Mouse (Mus musculus) layer of hippocampus, adult 11-12 months (tissue): ENCODE data around the gene Sox15.
A peak's percentile ranks its signal among the peaks of the same experiment; 100 is the strongest.

ENCODE experiments used
- DNase-seq: peaks from one replicate; pipeline ENCODE4 v3.0.0; 2022; ENCODE audit warnings: low spot score

Gene Sox15

GRCm38 (mm10) chr11:69635471-69635870 lies 19.6 kb upstream of the Sox15 start:
- DNase-seq = no peak

DNA sequence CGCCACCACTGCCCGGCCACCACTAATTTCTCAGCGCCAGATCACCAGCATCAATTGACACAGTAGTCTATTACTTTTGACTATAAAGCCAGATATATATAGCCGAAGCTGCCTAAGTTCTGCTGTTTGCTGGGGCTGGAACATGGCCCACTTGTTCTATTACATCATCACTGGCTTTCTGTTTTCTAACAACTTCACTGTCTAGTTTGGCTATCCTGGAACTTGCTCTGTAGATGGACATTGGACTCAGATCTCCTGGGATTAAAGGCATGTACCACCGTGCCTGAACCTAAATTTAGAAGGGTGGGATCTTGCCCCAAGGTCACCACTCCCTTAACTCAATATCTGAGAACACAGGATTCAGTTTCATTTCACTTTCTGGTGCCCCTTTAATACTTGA lies 9.3 kb upstream of the Sox15 start:
- DNase-seq = no peak

DNA sequence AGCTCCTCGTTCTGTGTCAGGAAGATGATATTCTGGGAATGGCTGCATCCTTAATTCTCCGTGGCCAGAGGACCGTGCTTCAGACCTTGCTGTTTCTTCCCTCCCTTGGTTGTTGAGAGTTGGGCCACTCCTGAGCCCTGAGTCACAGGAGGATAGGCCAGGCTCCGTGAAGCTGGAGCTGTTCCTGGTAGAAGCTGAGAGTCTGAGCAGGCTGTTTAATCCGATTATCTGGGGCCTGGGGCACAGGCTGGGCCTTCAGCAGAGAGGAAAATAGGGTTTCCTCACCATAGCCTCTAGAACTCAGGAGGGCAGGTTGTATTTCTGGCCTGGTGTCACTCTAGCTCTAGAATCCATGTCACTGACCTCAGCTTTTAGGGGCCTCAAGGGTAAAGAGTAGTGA lies 1.7 kb upstream of the Sox15 start:
- no peak for DNase-seq

GRCm38 (mm10) chr11:69654760-69655159 lies 354 bp upstream of the Sox15 start:
- DNase-seq = no peak

- DNase-seq = no peak
These were observed 946 bp downstream of the Sox15 start for GRCm38 (mm10) chr11:69656065-69656455.

DNA sequence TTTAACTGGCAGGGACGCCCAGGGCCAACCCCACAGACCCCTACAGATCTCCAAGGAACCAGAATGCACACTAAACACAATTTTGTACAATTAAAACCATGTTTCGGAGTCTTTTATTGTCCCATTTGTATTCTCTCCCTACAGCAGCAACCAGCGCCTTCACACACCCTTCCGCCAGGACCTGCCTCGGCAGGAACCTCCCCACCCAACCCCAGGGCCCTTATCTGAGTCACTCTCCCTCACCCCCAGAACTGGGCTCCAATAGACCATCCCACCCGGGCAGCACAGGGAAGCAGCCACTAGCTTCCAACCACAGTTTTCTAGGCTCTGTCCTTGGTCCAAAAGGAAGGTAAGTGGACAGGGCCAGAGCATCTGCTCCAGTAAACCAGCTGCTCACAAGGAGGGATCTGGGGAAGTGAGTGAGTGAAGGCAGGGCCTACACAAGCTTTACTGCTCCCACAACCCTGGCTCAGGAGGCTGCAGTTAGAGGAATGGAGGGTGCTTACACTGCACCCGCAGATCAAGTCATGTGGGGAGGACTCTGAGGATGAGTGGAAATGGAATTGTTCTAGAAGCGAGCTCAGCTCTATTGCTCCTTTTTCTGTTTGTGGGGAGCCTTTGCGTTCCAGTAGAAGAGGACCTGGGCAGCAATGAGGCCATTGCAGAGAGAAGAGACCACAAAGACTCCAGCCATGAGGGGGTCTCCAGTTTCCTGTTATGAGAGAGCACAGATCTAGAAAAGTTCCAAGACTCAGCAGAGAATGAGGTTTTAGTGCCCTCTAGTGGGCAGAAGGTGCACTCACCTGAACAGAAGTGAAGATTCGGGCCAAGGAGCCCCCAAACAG lies 1.7 kb downstream of the Sox15 start:
- peak; percentile 49 for DNase-seq

DNA sequence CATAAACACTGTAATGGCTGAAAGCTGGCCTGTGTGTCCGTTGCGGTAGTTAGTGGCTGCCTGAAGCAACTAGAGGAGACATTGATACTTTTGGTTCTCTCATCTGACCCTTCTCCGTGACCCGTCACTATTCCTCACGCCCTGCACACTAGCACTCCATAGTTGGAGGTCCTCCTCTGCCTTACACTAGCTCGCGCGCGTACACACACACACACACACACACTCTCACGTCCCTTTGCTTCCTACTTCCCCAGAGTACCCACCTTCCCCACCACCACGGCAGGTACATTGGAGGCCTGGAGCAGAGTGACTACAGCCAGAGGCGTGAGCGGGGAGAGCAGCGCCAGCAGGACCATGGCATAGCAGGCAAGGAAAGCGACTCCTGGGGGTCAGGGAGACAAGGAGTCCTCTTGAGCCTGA lies 2.4 kb downstream of the Sox15 start:
- no peak for DNase-seq

GRCm38 (mm10) chr11:69661221-69661881 lies 6.2 kb downstream of the Sox15 start:
- no peak for DNase-seq

GRCm38 (mm10) chr11:69662213-69662966 lies 7.3 kb downstream of the Sox15 start, which contains the start of gene Mpdu1:
Mpdu1 (minus strand) TSS chr11:69662642.
- peak; percentile 93 for DNase-seq

GRCm38 (mm10) chr11:69662967-69663671 lies 8.0 kb downstream of the Sox15 start:
- no peak for DNase-seq

DNA sequence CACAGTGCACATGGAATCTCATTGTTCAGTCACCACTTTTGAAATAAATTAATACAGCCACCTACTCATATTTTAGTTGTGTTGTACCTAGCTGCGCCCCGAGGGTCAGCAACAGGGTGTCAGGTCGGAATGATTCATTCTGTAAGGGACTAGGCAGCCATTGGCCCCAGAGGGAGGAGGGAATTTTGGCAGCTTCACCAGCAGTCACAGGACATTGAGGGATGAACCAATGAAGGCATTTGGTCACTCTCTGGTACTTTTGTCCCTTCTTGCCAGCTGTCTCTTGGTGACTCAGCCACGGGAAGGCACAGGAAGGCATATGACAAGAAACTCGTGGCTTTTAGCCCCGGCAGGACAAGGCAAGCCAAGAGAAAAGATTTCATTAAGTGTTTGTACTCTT lies 8.7 kb downstream of the Sox15 start:
- no peak for DNase-seq

DNA sequence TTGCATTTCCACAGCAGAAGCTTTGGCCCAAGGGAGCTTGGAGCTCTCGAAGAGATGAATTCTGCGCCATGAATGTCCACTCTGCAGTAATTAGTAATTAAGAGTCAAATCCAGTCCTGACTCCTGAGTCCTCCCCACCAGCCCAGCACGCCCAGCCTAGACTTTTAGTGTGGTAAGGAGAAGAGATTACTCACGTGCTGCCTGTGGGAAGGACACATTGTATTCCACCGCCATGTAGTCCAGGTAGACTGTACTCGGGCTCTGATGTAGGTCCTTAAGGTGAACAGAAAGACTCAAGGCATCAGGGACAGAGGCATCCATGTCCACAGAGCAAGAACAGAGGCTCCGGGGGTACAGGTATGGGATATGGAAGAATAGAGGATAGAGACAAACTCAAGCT lies 9.7 kb downstream of the Sox15 start:
- no peak for DNase-seq

GRCm38 (mm10) chr11:69665457-69665960 lies 10.4 kb downstream of the Sox15 start:
- no peak for DNase-seq

DNA sequence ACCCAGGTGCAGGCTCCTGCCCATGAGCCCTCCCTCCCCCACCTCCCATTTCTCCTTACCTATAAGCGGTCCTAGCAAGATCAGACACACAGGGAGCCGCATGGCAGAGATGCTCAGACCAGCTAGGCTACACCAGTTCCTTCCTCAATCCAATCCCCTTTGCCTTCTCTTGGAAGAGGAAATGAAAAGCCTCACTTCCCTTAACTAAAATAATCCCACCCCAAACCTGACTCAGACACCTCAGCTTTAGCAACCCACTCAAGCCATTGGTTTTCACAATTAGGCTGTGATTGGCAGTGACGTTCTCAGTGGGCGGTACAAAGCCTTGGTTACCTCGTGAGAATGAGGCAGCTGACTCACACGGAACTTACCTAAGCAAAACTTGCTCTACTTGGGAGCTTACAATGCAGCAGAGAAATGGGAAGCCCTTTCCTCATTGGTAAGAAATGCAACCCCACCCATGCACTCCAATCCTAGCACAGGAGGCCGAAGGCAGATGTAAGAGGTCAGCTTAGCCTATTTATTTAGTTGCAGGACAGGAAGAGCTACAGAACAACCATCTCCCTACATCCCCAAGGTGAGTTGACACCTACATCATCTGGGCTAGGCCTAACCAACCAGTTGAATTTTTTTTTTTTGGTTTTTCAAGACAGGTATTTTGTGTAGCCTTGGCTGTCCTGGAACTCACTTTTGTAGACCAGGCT lies 11.0 kb downstream of the Sox15 start, which contains the start of gene Cd68:
Gene Cd68, minus strand, starts transcription at position 193 of the 704 bp plus-strand sequence.
- DNase-seq = peak; percentile 80

DNA sequence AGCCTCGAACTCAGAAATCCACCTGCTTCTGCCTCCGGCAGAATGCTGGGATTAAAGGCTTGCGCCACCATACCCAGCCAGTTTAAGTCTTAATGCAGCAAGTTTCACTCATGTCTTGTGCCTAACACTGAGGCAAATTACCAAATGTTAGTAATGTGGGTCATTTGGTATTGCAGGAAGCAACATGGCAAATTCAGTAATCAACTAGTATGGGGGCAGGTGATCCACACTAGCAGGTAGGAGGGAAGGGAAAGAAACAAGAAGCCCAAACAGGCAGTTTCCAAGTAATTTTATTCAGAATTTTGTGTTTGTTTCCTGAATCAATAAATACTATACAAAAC lies 11.5 kb downstream of the Sox15 start:
- no peak for DNase-seq

DNA sequence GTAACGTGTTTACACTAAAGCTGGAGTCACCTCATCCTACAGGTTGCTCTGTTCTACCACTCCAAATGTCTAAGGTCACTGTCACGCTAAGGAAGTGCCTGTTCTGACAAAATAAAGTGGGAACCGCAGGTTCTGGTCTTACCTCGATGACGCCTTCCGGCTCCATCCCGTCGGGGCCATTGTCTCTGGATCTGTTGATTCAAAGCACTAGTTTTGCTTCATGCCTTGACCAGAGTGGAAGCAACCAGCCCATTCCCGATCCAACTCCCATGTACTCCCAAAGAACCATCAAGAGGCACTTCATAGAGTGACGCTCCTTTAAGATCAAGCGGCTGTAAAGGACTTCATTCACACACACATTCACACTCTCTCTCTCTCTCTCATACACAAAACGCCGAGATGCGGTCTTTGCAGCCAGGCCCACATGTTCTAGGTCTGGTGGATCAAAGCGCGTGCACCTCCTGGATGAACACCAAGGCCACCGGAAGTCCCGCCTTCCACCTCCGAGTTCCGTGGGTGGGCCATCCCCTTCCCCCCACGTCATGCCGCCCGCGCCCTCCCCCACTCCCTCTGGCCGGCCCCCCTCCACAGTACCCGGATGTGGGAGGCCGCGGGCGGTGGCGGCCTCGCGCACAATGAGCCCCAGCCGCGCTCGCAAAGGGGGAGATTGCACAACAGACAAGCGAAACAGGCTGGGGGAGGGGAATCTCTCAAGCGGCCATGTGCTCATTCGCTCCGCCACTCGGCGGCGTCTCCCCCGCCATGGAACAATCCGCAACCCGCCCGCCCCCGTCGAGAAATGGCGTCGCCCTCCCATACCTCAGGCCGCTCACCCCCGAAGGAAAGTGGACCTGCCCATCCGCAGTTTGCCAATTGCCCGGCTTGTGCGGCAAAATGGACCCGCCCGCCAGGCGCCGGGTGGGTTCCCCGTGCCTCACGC lies 15.9 kb downstream of the Sox15 start:
- DNase-seq = peak; percentile 96

DNA sequence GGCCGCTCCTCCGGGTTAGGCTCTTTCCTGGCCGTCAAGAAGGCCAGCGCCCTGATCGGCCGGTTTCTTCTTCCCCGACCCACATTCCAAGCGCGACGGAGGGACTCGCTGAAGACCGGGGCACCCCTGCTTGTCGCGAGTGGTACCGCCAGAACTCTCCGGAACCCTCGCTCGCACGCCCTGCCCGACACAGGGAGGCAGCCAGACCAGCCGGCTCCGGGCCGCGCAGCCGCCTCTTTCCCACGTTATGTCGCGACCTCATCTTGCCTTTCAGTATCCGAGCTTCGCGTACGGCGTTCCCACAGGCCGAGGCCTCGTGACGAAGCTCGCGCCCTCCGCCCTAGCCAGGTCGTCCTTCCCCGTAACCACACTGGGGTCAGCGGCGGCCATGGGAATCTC lies 16.6 kb downstream of the Sox15 start:
- DNase-seq = no peak

GRCm38 (mm10) chr11:69672211-69672706 lies 17.1 kb downstream of the Sox15 start, which contains the start of gene Eif4a1:
Eif4a1 (minus strand) TSS chr11:69672423.
- DNase-seq = peak; percentile 100

- DNase-seq = no peak
These were observed 24.0 kb downstream of the Sox15 start for GRCm38 (mm10) chr11:69679144-69679543.
